Mouse (Mus musculus) liver, embryonic 14.5 days (tissue): Measurements from ENCODE around the gene Wrnip1.

Experiments
- CTCF ChIP-seq: IDR thresholded peaks from 2 replicates; pipeline ENCODE4 v1.5.1; 2016; ENCODE audit warnings: antibody characterized with exemption, low read depth, control low read depth
- EP300 ChIP-seq: IDR thresholded peaks from 2 replicates; pipeline ENCODE4 v1.6.1; 2016; ENCODE audit warnings: antibody characterized with exemption, low read depth

DNA sequence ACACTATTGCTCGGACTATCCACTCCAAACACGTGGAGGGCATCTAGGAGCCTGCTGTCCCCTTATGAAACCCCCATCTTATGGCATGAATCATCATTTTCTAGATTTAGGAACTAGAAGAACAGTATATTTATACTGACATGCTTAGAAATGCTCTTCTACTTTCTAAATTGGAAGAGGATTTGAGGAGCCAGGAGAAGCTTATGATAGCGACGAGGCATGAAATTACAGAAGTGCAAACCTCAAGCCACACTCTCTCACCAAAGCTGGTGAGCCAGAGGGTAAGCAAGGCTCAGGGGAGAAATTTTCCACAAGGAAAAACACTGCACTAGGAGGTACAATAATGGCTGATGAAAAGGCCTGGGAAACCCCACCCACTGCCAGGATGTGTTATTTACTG lies 12.1 kb upstream of the Wrnip1 start:
- TF ChIP-seq CTCF (no peak), EP300 (no peak)
